Mouse (Mus musculus) naive thymus-derived CD4-positive, alpha-beta T cell, adult 2 months (primary cell): ENCODE data around the gene Flrt1.
"Not testable (repeated sequence)": the region's sequence is repeated elsewhere in the genome, so short reads cannot be mapped to it uniquely, and the experiment has no call there.

Experiments
- DNase-seq: peaks from one replicate; pipeline ENCODE4 v3.0.0-alpha.2; 2011; ENCODE audit warnings: low read depth

Gene Flrt1

GRCm38 (mm10) chr19:7102039-7102438 lies 3.5 kb downstream of the Flrt1 start:
- no peak for DNase-seq

- DNase-seq: no peak
Observed at GRCm38 (mm10) chr19:7099620-7100155, 5.8 kb downstream of the Flrt1 start.

GRCm38 (mm10) chr19:7092756-7093155 lies 12.8 kb downstream of the Flrt1 start:
- DNase-seq: no peak

- no peak for DNase-seq
Observed at GRCm38 (mm10) chr19:7091448-7092050, 14.0 kb downstream of the Flrt1 start.

GRCm38 (mm10) chr19:7090369-7091064 lies 15.0 kb downstream of the Flrt1 start:
- DNase-seq: no peak

- DNase-seq: no peak
Observed at GRCm38 (mm10) chr19:7089842-7090251, 15.7 kb downstream of the Flrt1 start.

GRCm38 (mm10) chr19:7089050-7089449 lies 16.5 kb downstream of the Flrt1 start:
- DNase-seq: no peak

GRCm38 (mm10) chr19:7088558-7088957 lies 17.0 kb downstream of the Flrt1 start:
- no peak for DNase-seq

- no peak for DNase-seq
Observed at GRCm38 (mm10) chr19:7084734-7085133, 20.8 kb downstream of the Flrt1 start.

- no peak for DNase-seq
Observed at GRCm38 (mm10) chr19:7083035-7083794, 22.3 kb downstream of the Flrt1 start.

- DNase-seq: no peak
Observed at GRCm38 (mm10) chr19:7081516-7082266, 23.8 kb downstream of the Flrt1 start.

- DNase-seq: no peak
Observed at GRCm38 (mm10) chr19:7078271-7078670, 27.3 kb downstream of the Flrt1 start.

GRCm38 (mm10) chr19:7077666-7078065 lies 27.9 kb downstream of the Flrt1 start:
- no peak for DNase-seq

- not testable (repeated sequence) for DNase-seq
Observed at GRCm38 (mm10) chr19:7075336-7075735, 30.2 kb downstream of the Flrt1 start.

GRCm38 (mm10) chr19:7073997-7074781 lies 31.3 kb downstream of the Flrt1 start:
- no peak for DNase-seq

GRCm38 (mm10) chr19:7072221-7072620 lies 33.3 kb downstream of the Flrt1 start:
- DNase-seq: no peak

GRCm38 (mm10) chr19:7070775-7071174 lies 34.8 kb downstream of the Flrt1 start:
- no peak for DNase-seq

- DNase-seq: no peak
Observed at GRCm38 (mm10) chr19:7069781-7070763, 35.5 kb downstream of the Flrt1 start.

GRCm38 (mm10) chr19:7068661-7069531 lies 36.6 kb downstream of the Flrt1 start:
- no peak for DNase-seq
